Mouse (Mus musculus): ENCODE measurements around the gene Vps26a.

The Vps26a gene

GRCm38 (mm10) chr10:62486618-62487415 lies at the start of gene Vps26a:
Vps26a (minus strand) TSS chr10:62486805.
- peak; percentile 97 for DNase-seq (ENCODE audit: extremely low read depth, insufficient read length, low spot score)

GRCm38 (mm10) chr10:62534509-62534908 lies 47.9 kb upstream of the Vps26a start:
- no peak for DNase-seq (ENCODE audit: extremely low read depth, insufficient read length, low spot score)

GRCm38 (mm10) chr10:62532832-62533231 lies 46.2 kb upstream of the Vps26a start:
- DNase-seq (ENCODE audit: extremely low read depth, insufficient read length, low spot score), result peak; percentile 11

GRCm38 (mm10) chr10:62530183-62530582 lies 43.6 kb upstream of the Vps26a start:
- DNase-seq (ENCODE audit: extremely low read depth, insufficient read length, low spot score), result no peak

GRCm38 (mm10) chr10:62527351-62527750 lies 40.7 kb upstream of the Vps26a start, which contains the start of gene Srgn:
Srgn (minus strand) TSS chr10:62527451.
- no peak for DNase-seq (ENCODE audit: extremely low read depth, insufficient read length, low spot score)

- no peak for DNase-seq (ENCODE audit: extremely low read depth, insufficient read length, low spot score)
Observed at GRCm38 (mm10) chr10:62522346-62522950, 35.8 kb upstream of the Vps26a start.

GRCm38 (mm10) chr10:62521763-62522162 lies 35.2 kb upstream of the Vps26a start:
- DNase-seq (ENCODE audit: extremely low read depth, insufficient read length, low spot score), result no peak

GRCm38 (mm10) chr10:62520911-62521310 lies 34.3 kb upstream of the Vps26a start:
- no peak for DNase-seq (ENCODE audit: extremely low read depth, insufficient read length, low spot score)

GRCm38 (mm10) chr10:62517511-62517910 lies 30.9 kb upstream of the Vps26a start:
- DNase-seq (ENCODE audit: extremely low read depth, insufficient read length, low spot score), result no peak

GRCm38 (mm10) chr10:62512855-62513254 lies 26.2 kb upstream of the Vps26a start:
- DNase-seq (ENCODE audit: extremely low read depth, insufficient read length, low spot score), result no peak

- no peak for DNase-seq (ENCODE audit: extremely low read depth, insufficient read length, low spot score)
Observed at GRCm38 (mm10) chr10:62511528-62511927, 24.9 kb upstream of the Vps26a start.

- DNase-seq (ENCODE audit: extremely low read depth, insufficient read length, low spot score), result no peak
Observed at GRCm38 (mm10) chr10:62509032-62509656, 22.5 kb upstream of the Vps26a start.

- DNase-seq (ENCODE audit: extremely low read depth, insufficient read length, low spot score), result no peak
Observed at GRCm38 (mm10) chr10:62508459-62508858, 21.9 kb upstream of the Vps26a start.

- DNase-seq (ENCODE audit: extremely low read depth, insufficient read length, low spot score), result no peak
Observed at GRCm38 (mm10) chr10:62507591-62508308, 21.1 kb upstream of the Vps26a start.

GRCm38 (mm10) chr10:62507071-62507470 lies 20.5 kb upstream of the Vps26a start:
- DNase-seq (ENCODE audit: extremely low read depth, insufficient read length, low spot score), result no peak

- DNase-seq (ENCODE audit: extremely low read depth, insufficient read length, low spot score), result no peak
Observed at GRCm38 (mm10) chr10:62506019-62506556, 19.5 kb upstream of the Vps26a start.

GRCm38 (mm10) chr10:62505224-62505983 lies 18.8 kb upstream of the Vps26a start:
- DNase-seq (ENCODE audit: extremely low read depth, insufficient read length, low spot score), result no peak

- no peak for DNase-seq (ENCODE audit: extremely low read depth, insufficient read length, low spot score)
Observed at GRCm38 (mm10) chr10:62503836-62504628, 17.4 kb upstream of the Vps26a start.

GRCm38 (mm10) chr10:62503353-62503752 lies 16.7 kb upstream of the Vps26a start:
- no peak for DNase-seq (ENCODE audit: extremely low read depth, insufficient read length, low spot score)

All from 3134 (cell line).